Mouse (Mus musculus) bone marrow macrophage, adult 2 months (primary cell): ENCODE data around the gene Nek7. TPM values are rescaled to one million over a fixed set of nuclear protein-coding genes. Genes with fewer than 3 reads are reported as not detected.

ENCODE experiments used
- H3K27ac ChIP-seq: 2 replicates; pipeline ENCODE4 v1.5.1; 2012; ENCODE audit warnings: low read depth, low read length; ENCODE audit not compliant: insufficient read depth
- H3K4me1 ChIP-seq: 2 replicates; pipeline ENCODE4 v1.6.1; 2012; ENCODE audit warnings: low read length; ENCODE audit not compliant: control insufficient read depth, insufficient read depth
- H3K4me3 ChIP-seq: 2 replicates; pipeline ENCODE4 v1.5.1; 2012; ENCODE audit warnings: mild to moderate bottlenecking, low read length, moderate library complexity; ENCODE audit not compliant: insufficient read depth
- CTCF ChIP-seq: IDR thresholded peaks from 2 replicates; pipeline ENCODE4 v1.5.1; 2012; ENCODE audit warnings: low read depth, mild to moderate bottlenecking, low read length, moderate library complexity
- POLR2A ChIP-seq: IDR thresholded peaks from 2 replicates; pipeline ENCODE4 v1.6.1; 2012; ENCODE audit warnings: mild to moderate bottlenecking, low read depth, low read length, borderline replicate concordance
- polyA plus RNA-seq: library from polyadenylated mRNA; stranded (reverse); fragments of >200 nt; gene quantifications from 2 replicates; pipeline ENCODE4 v1.2.4, GENCODE M21; 2012; ENCODE audit not compliant: missing spikeins, insufficient read depth, insufficient read length

Nek7 gene
- 78.1 and 79.1 TPM in 2 replicates for polyA plus RNA-seq

DNA sequence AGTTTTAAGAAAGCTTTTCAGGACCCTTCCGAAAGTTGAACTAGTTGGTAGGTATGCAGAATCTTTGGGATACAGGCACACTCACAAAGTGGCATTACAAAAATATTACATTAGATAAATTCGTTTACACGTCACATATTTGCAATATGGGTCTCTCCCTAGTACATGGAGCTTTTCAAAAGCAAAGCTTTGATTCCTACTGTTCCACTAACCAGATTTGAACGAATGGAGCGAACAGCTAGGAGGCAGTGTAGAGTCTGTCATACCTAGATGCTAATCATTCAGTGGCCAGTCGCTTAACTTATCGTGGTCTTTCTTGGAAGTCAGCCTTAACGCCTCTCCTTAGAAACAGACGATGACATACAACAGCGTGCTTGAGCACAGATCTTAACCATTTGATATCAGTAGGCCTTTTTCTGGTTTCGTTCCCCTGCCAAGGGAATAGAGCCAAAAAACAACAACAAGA is at the start of gene Nek7:
Gene Nek7, minus strand, starts transcription at position 146 of the 466 bp plus-strand sequence.
- Histone ChIP-seq H3K4me1 (peaks cover 30% of the 10 kb centered on the region), H3K4me3 (peak within 1 kb of the TSS; percentile 76), H3K27ac (peak within 1 kb of the TSS; percentile 83)
- TF ChIP-seq CTCF (no peak), POLR2A (no peak)

DNA sequence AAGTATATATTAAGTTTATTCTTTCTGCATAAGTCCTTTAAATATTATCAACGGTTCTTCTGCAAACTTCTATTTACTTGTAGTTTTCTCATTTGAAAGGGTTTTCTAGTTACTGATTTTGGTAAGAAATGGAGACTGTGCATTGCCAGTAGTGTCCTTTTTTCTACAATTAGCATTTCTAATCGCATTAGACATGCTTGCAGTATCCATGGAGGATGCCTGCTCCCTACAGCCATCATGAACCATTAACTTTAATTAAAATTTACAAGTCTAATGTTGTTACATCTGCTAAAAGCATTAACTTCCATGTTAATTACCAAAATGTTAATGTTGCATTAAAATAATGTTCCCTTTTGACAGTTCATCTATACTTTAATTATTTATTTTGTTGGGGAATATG is 42.4 kb upstream of the Nek7 start:
- Histone ChIP-seq H3K27ac (no peak overlapping the region), H3K4me3 (no peak overlapping the region), H3K4me1 (peaks cover 4% of the 10 kb centered on the region)
- TF ChIP-seq POLR2A (no peak), CTCF (no peak)

DNA sequence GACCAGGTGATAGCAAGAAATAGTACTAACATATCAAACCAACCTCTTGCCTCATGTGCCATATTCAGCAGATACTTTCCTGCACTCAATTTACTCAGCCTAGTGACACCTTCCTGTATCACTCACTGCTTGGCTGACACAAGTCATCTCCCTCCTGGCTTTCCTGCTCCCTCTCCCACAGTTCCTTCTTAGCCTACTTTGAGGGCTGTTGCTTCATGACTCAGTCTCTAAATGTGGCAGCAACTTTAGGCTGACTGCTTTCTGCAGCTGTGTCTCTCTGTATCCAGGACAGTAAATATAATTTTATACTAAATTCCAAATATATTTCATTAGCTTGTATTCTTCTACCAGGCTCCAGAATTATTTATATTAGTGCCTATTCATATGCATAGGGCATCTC is 34.3 kb upstream of the Nek7 start:
- Histone ChIP-seq H3K4me3 (no peak overlapping the region), H3K4me1 (peaks cover 5% of the 10 kb centered on the region), H3K27ac (no peak overlapping the region)
- TF ChIP-seq CTCF = no peak
- no peak for TF ChIP-seq POLR2A

DNA sequence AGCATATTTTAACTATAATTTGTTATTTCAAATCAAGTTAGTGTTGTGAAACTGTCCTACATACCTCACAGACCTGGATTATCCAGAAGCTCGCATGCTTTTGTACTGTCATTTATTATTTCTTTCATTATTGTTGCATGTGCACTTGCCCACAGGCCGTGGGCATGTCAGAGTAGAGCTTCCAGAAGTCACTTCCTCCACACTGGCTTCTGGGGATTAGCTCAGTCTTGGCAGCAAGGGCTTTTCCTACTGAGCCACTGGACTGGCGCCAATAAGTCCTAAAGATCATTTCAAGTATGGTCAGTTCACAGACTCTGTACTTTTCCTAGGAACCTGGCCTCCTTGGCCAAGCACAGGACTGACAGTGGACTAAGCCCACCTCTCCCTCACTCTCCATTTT is 25.1 kb upstream of the Nek7 start:
- Histone ChIP-seq H3K4me1 (peaks cover 2% of the 10 kb centered on the region; the same call in 1 of the 2 replicates), H3K27ac (no peak overlapping the region), H3K4me3 (no peak overlapping the region)
- TF ChIP-seq POLR2A (no peak), CTCF (no peak)

DNA sequence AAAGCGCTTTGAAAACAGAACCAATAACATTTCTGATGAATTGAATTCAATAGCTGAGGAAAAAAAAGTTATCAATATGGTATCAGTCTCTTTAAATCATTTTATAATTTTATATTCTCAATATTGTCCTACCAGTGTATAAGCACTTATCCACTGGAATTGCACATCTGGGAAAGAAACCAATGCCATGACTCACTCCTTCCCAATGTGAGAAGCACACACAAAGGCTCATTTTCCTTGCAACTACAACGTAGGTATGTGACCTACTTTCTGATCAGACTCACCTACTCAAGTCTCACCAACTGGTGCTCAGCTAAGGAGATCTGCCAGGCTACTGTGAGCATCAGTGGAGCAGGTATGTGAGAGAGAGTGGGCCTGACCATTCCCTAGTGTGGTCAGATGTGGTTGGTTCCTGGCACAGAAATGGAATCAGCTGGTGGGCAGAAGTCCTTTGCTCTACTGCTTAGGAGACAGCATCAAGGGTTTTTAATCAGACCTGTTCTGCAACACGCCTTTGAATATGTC is 23.4 kb upstream of the Nek7 start:
- H3K4me3 ChIP-seq = no peak overlapping the region
- H3K27ac ChIP-seq = no peak overlapping the region
- TF ChIP-seq POLR2A (no peak), CTCF (no peak)
- peaks cover 2% of the 10 kb centered on the region; the same call in 1 of the 2 replicates for H3K4me1 ChIP-seq

DNA sequence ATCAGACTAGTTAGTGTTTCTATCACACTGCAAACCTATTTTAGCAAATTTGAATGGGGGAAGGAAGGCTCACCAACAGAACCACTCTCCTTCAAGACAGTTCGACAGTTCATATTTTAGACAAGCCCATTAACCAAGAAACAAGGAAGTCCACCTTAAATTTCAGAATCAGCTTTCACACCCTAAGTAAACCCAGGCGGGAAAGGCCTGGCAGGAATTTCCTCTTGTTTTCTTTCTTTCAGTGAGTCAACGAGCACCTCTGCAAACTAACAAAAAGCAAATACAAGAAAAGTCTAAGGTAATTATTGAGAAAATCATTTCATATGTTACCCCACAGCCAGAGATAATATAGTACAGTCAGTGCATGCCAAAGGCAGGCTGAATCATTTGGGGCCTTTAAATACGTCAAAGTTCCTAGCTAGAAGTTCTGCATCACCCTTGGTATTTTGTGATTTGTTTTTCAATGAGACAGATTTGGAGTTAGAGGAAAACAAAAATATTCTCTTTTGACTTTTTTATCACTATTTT is 21.1 kb upstream of the Nek7 start:
- H3K4me3 ChIP-seq = no peak overlapping the region
- H3K4me1 ChIP-seq = peaks cover 3% of the 10 kb centered on the region
- no peak for TF ChIP-seq POLR2A
- TF ChIP-seq CTCF = no peak
- no peak overlapping the region for H3K27ac ChIP-seq

DNA sequence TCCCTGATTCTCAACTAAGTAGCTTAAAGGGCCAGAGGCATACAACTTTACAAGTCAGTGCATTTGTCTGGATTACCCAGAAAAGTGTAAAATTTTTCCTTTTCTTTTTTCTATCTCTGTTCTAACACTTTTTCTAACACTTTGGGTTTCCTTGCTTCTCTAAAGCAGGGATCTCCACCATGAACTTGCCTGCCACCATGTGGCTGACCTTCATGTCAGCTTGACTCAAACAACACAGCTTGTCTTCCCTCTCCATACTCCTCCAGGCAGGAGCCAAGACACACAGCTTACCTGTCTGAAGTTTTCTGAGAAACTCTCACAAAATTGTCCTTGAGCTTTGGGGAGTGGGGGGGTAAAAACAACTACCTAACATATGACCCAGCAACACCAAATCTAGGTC is 17.9 kb upstream of the Nek7 start:
- no peak overlapping the region for H3K4me3 ChIP-seq
- H3K4me1 ChIP-seq = peaks cover 2% of the 10 kb centered on the region
- H3K27ac ChIP-seq = no peak overlapping the region
- TF ChIP-seq POLR2A = no peak

DNA sequence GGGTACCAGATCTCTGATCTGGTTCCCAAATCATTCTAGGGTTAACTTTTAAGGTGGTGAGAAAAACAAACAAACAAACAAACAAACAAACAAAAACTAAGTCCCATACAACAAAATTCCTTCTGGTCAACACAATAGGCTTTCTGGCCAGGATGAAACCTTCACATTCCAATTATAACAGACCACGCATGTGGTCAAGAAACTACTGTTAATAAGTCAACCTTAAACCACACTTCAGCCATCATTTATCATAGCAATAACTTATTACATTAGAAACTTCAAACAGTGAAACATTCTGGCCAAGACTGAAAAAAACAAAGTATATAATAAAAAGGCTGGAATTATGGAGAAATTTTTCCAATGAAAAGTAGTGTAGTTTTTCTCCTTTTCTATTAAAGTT is 14.6 kb upstream of the Nek7 start:
- no peak overlapping the region for H3K27ac ChIP-seq
- H3K4me3 ChIP-seq = no peak overlapping the region
- TF ChIP-seq CTCF (no peak), POLR2A (no peak)
- H3K4me1 ChIP-seq = peaks cover 2% of the 10 kb centered on the region

DNA sequence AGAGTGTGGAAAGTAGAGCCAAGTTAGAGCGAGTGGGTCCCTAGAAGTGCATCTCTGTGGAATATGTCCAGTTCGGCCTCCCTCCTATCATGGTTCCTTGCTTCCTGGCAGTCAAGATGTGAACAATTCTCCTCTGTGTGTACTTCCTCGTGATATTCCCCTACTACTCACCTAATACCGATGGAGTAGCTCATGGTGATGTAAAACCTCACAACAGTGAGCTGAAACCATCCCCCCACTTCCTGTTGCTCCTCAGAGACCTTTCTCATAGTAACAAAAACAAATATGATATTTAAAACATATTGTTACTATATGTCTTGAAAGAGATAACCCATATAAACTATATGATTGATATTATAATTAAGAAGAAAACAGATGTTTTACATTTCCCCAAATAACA is 9.0 kb upstream of the Nek7 start:
- Histone ChIP-seq H3K4me1 (no peaks in the 10 kb centered on the region), H3K4me3 (no peak overlapping the region), H3K27ac (no peak overlapping the region)
- TF ChIP-seq CTCF = no peak
- no peak for TF ChIP-seq POLR2A

DNA sequence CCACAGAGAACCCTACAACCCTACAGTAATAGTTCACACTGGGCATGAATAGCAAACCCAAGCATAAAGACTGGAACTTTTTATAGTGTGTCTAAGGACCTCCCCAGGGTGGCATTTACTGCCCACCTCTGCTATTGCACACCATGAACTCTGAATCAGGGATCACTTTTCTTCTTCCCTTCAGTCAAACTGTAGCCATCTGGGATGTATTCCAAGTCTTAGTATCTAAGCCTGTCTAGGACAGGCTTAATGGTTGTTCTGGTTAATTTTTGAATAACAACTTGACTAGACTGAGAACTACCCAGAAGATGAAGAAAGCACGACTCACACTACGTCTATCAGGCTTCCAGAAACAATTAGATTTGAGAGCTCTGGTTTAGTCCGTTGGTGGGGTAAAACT is 8.5 kb upstream of the Nek7 start:
- H3K4me3 ChIP-seq = no peak overlapping the region
- peaks cover under 1% of the 10 kb centered on the region for H3K4me1 ChIP-seq
- no peak overlapping the region for H3K27ac ChIP-seq
- TF ChIP-seq CTCF (no peak), POLR2A (no peak)

DNA sequence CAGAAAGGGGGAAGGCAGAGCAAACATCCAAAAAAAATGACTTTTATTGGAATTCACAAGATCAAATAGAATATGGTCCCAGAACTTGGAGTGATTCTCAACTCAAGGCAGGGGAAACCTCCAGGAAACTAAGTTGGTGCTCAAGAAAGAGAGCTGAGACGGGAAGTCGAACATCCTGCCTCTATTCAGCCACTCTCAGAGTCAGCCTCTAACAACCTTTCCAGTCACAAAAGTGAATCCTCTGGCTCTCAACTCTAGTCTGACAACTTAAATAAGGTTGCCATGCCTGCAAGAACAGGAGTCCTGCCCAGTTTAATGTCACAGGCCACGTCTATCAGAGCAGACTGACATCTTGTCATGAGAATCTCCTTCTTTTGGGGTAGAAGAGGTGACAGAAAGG is 7.9 kb upstream of the Nek7 start:
- H3K4me1 ChIP-seq = peaks cover 6% of the 10 kb centered on the region
- no peak overlapping the region for H3K4me3 ChIP-seq
- no peak overlapping the region for H3K27ac ChIP-seq
- TF ChIP-seq POLR2A (no peak), CTCF (no peak)
